Mouse (Mus musculus): ENCODE measurements around the gene Prc1.

Gene Prc1

DNA sequence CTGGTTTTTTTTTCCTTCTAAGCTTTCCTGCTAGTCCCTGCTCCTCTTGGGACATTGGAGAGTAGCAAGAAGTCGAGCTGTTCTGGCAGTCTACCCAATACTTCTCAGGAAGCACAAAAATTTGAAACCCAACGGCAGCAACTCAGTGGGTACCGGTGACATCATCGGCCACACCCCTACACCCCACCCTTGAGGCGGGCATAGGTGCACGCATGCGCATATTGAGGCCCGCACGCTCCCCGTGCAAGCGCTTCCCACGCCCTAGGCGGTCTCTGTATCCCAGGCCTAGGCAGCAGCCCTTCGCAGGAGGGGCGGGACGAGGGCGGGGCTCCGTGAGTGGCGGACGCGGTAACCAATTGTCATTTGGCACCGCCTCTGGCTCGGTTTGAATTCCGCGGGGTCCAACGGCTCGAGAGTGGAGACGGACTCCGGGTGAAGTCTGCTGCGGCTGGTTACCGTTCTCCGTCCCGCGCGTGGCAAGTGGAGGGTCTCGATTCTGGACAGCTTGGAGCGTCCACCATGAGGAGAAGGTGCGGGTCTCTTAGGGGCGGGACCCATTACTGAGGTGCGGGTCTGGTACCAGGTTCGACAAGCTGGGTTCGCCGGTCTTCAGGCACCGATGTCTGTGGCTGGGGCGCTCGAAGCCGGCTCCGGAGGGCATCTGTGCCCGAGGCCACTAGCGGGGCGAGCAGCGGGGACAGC lies at the start of gene Prc1:
TSS of gene Prc1 (plus strand) at position 389 of the 702 bp plus-strand sequence.
- DNase-seq = peak; percentile 100

DNA sequence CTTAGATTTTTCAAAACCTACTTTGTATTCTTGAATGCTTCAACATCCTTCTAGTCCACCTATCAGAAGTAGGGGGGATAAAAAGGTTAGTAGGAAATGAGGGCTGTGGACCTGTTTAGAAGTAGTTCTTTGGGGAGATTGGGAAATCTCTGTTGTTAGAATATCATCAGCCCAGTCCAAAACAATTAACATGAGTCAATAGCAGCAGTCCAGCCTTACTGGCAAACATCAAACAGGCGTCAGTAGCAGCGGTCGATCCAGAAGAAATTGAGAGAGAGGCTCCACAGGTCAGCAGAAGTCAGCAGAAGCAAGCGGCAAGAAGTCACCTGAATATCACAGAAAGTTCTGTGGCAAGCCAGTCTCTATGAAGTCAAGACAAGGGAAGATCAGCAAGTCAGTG lies 49.4 kb upstream of the Prc1 start:
- DNase-seq = no peak

DNA sequence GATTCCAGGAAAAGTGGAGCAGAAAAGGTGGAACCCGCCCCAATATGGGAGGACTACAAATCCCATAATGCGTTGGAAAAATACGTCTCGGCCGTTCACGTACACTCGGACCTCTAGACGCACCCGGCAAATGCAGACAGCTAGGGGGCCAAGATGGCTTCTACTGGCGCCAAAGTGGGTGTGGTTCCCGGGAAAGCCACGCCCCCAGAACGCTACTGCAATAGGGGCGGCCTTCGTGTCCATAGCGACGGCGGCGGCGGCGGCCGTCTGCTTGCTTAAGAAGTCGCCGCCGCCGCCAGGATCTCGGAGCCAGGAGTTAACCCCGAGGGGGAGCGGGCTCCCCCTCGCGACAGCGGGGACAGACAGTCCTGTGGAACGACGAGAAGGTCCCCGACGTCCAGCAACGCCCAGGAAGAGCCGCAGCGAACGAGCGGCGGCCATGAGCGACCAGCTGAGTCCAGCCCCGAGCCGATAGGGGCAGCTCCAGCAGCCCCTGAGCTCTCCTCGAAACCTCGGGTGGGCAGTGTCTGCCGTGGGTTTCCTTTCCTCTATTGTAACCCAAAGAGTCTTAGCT lies 48.0 kb upstream of the Prc1 start, which contains the start of gene Ttll13:
TSS of gene Ttll13 (plus strand) at position 229 of the 574 bp plus-strand sequence.
- peak; percentile 95 for DNase-seq

DNA sequence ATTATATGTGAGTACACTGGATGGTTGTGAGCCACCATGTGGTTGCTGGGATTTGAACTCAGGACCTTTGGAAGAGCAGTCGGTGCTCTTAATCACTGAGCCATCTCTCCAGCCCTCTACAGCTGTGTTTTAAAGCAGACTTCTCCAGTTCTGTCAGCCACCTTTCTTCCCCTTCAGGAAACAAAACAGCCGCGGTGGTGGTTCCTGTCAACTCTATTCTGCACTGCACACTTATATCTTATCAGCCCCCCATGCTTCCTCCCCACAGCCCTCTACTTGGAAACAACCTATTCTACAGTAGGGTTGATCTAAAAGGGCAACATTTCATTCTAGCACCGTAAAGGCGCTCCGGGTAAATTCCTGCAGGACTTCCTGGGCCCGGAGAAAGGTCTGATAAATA lies 47.4 kb upstream of the Prc1 start:
- DNase-seq = no peak

DNA sequence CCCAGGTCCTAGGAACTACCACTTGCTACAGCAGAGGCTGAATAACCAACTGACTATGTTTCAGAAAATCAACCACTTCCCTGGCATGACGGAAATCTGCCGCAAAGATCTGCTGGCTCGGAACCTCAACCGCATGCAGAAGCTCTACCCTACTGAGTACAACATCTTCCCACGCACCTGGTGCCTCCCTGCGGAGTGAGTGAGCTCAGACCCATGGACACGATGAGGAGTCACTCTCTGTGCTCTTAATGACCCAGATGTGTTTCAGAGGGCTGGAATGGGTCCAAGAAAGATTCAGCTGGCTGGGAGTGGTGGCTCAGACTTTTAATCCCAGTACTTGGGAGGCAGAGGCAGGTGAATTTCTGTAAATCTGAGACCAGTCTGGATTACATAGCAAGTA lies 41.8 kb upstream of the Prc1 start:
- DNase-seq = no peak

DNA sequence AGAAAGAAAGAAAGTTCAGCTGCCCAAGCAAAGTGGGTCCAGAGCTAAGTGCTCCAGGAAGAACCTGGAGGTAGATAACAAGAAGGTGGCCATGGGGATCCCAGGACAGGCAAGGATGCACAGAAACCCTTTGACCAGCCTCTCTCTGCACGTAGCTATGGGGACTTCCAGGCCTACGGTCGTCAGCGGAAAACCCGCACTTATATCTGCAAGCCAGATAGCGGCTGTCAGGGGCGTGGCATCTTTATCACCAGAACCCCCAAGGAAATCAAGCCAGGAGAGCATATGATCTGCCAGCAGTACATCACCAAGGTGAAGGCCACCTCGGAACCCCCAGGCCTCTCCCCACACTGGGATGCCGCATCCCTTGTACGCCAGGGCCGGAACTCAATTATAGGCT lies 41.4 kb upstream of the Prc1 start:
- no peak for DNase-seq

DNA sequence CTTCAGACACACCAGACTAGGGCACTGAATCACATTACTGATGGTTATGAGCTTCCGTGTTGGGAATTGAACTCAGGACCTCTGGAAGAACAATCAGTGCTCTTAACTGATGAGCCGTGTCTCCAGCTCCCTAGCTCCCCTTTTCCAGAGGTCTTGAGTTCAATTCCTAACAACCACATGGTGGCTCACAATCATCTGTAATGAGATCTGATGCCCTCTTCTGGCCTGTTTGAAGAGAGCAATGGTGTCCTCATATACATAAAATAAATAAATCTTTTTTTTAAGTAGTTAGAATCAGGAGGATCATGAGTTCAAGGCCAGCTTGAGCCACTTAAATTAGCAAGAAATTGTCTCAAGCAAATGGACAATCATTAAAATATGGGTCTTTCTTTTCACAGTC lies 38.3 kb upstream of the Prc1 start:
- no peak for DNase-seq

DNA sequence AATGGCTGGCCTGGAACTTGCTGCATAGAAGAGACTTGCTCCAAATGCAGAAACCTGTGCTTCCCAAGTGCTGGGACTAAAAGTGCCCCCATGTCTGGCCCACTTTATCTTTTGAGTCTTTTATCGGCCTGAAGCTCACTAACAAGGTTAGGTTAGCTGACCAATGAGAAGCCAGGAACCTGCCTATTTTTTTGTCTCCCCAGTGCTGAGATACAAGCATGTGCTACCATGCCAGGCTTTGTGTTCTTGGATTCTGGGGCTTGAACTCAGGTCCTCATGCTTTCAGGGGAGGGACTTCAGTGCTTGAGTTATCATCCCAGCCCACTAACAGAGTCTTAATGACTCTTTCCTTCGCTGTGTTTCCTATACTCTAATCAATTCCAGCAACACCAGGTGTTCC lies 36.5 kb upstream of the Prc1 start:
- DNase-seq = no peak

DNA sequence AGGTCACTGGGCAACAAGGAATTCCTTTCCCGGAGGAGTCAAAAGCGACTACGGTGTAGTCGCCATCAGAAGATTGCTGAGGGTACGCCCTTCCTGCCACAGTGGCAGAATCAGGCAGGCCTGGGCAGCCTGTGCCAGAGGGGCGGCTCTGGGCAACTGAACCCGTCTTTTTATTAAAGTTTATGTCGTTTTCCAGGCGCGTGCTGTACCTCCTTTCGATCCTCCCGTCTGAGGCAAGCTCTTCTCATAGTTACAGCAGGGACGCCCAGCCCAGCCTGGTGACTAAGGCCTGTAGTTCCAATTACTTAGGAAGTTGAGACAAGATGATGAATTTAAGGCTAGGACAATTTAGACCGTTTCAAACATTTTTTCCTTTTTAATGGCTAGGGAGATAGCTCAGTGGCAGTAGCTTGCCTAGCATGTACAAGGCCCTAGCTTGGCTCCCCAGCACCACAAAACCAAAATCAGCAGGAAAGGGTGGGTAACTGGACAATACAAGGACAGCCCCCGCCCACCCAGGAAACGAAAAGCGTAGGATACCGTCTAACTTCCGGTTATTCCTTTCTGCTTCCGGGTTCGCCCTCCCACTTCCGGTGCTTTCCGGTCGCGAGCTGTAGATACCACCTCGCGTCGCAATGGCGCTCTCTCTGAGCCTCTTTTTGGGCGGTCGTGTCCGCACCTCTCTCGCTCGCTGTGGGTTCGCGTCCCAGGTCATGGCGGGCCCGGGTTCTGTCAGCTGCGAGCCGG lies 33.5 kb upstream of the Prc1 start, which contains the start of gene Ngrn:
TSS of gene Ngrn (plus strand) at position 591 of the 747 bp plus-strand sequence.
- DNase-seq = peak; percentile 87

DNA sequence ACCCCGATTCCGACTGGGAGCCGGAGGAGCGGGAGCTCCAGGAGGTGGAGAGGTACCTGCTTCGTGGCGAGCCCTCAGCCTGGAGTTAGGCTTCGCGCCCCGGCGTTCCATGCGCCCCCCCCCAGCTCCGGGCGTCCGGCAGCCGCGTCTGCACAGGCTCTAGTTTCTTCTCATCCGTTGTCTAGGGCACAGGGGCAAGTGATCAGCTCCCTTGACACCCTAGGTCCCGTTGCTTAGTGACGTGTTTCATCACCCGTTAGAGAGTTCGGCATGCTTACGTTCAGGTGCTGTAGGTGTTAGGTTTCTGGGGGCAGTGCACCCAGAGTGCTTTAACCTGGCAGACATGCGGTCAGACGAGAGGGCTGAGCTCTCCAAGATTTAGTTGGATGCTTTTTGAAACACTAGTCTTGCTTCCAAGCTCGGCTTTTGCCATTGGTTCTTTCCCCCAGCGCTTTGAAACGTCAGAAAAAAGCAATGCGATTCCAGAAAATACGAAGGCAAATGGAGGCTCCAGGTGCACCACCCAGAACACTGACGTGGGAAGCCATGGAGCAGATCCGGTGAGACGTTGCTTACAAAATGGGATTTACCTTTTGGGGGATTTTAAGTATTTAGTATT lies 32.8 kb upstream of the Prc1 start:
- DNase-seq = no peak

DNA sequence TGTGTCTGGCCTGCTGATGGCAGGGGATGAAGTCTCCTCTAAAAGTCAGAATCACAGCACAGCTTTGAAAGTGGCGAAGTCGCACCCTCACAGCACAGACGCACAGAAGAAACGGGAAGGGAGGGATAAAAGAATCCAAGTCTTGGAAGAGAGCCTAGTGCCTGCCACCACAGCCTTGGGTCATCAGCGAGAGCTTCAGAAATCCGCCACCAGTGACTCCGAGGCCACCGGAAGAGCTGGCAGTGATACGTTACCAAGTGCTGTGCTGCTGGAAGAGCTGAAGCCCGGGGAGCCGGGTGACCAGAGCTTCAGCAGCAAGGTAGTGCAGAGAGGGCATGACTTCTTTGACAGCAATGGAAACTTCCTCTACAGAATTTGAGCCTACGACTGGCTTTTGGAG lies 29.6 kb upstream of the Prc1 start:
- DNase-seq = no peak

DNA sequence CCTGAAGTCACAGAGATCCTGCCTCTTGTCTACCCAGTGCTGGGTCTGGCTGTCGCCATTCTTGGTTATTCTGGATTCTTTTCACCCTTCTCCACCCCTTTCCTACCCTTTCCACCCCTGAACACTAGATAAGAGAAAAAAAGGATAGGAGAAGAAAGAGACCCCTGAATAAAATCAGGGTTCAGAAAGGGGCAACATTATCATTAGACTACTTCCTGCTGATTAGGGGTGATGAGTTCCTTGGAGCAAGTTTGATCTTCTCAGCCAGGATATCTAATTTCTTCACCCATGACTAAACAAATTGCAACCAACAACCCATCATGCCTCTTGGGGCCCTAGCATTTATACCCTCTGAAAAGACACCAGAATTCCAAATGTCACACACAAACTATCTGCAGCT lies 26.5 kb upstream of the Prc1 start:
- DNase-seq = no peak

DNA sequence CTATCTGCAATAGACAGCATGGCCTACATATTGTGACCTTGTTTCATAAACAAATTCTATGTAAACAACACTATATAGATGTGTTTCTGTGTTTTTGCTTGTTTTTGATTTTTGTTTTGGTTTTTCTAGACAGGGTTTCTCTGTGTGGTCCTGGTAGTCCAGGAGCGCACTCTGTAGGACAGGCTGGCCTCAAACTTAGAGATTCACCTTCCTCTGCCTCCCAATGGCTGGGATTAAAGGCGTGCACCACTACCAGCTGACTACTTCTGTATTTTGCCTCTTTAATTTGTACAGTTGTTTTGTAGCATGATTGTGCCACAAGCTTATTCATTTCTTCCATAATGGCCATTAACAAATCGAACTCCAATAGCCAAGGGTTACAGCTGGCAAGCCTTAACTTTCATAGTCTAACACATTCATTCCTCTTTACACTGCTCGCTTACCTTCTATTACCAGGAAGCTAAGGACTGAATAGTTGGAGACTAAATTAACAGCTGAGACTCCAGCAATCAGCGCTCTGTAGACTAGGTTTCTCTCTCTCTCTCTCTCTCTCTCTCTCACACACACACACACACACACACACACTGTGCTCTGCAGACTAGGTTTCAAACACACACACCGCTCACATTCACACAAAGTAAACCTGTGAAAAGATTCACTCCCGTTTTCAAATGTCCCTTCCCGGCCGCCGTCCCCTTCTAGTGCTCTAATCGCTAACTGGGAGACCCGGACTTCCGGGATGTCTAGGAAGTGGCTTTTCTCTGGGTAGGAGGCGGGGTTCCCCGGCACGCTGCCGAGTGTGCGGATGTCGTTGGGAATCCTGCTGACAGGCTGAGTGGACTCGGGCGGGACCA lies 25.1 kb upstream of the Prc1 start, which contains the start of gene Vps33b:
TSS of gene Vps33b (plus strand) at position 753 of the 854 bp plus-strand sequence.
- DNase-seq = peak; percentile 98

DNA sequence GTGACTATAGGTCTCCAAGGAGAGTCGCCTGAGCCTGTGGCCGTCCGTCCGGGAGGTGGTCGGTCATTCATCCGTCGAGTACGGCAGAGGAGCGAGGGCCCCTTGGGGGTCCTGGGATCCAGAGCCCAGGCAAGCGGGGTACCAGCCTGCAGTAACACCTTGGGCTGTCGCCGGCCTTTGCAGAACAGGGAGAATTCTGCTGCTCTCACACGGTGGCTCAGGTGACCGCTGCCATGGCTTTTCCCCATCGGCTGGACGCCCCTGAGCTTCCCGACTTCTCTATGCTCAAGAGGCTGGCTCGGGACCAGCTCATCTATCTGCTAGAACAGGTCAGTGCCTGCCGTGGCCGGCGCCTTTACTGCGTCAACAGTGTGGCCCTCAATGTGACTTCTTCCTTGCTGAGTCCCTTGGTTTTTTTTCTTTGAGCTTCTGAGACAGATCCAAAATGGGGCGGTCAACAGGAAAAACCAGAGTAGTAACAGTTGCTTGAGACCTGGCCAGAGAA lies 24.4 kb upstream of the Prc1 start:
- no peak for DNase-seq

DNA sequence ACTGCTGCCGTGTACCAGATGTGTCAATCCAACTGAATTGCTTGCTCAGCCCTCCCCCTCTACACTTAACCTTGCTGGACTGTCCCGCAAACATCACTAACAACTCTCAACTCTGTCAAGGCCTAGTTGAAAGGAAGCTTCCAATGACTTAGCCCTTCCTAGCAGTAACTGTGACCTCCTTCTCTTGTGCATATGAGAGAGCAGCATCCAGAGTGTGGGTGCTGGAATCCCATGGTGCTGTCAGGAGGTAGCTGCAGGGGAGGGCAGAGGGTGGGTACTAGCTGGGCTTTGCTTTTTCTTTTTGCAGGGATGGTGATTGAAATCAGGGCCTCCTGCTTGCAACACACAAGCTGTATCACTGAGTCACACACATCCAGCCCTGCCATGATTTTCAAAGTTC lies 20.8 kb upstream of the Prc1 start:
- DNase-seq = no peak

DNA sequence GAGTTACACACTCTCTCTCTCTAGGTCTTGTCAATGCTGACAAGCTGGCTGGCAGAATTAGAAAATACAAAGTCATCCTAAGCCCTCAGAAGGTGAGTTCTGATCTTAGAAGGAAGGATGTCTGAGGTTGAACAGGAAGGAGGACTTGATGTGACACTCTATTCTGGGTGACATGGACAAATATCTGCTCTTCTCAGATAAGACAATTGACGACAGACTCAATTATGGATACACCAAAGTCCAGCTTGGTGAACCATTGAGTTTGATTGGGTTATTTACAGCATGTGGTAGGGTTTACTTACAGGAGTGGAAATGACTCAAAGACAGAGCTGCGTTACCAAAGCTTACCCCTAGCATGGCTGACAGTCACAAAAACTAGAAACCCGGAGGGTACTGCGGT lies 17.9 kb upstream of the Prc1 start:
- no peak for DNase-seq

DNA sequence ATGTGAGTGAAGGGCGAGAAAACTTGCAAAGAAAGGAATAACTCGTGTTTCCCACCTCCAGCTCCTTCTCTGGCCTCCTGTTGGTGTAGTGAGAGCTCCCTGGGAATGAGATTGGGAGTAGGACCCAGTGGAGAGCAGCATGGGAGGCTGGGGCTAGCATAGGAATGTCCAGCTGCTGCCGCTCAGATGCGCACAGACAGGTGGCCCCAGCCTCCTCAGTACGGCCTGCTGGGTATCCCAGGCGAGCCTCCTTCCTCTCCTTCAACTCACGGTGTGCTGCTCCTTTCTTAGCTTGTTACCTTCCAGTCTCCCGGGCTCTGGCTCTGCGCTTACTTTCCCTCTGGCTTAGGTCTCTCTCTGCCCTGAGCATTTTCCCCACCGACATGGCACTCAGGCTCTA lies 14.2 kb upstream of the Prc1 start:
- DNase-seq = no peak

DNA sequence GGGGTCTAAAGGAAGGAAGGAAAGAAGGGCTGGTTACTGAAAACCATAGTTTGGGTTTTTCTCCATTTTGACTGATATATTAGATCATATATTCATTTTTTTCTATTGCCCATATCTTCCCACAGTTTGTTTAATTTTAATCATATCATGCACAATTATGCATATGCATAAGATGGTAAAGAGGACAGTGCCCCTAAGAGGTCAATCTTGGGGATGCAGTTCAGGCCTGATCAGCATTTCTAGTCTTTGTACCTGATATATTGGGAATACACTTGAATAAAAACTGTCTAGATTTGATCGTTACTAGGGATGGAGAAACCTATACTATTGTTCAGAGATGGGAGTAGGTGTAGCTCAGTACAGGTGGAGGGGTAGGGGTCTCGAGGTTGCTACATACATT lies 13.3 kb upstream of the Prc1 start:
- DNase-seq = no peak

DNA sequence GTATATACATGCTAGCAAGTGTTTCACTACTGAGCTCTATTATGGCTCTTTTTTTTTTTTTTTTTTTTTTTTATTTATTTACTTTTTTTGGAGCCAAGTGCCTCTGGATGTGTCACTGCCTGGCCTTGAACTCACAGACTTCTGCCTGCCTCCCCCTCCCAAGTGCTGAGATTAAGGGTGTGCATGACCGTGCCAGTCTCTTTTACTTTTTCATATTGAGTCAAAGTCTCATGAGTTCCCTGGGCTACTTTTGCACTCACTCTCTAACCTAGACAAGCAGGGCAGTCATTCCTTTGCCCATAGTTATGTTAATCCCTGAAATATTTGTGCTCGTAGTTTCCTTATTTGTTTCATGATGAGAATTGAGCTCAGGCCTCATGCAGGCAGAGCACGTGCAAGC lies 12.6 kb upstream of the Prc1 start:
- no peak for DNase-seq

DNA sequence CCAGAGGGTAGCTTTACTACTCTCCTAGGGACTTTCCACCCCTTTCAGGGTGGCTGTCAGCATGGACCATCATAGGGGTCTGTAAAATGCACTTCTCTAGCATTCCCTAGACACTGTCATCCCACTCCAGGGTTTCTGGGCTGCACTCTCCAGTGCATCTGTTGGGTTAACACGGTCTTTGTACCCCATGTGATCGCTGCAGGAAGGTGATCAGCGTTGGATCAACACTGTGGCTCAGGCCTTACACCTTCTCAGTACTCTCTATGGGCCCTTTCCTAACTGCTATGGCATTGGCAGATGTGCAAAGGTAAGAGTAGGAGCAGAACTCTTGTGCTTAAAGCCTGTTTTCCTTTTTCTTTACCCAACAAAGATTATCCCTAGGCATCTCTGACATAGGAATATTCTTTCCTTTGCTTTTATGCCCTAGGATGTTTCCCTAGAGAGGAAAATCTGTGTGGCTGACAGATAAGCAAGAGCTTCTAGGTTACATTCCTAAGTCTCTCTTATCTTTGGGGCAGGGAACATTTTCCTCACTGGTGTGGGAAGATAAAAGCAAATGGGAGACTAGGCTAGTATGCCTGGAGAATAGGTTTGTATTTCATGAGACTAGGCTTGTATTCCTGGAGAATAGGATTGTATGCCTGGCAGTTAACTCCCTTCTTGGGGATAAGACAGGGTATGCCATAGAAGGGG lies 10.9 kb upstream of the Prc1 start:
- DNase-seq = no peak

DNA sequence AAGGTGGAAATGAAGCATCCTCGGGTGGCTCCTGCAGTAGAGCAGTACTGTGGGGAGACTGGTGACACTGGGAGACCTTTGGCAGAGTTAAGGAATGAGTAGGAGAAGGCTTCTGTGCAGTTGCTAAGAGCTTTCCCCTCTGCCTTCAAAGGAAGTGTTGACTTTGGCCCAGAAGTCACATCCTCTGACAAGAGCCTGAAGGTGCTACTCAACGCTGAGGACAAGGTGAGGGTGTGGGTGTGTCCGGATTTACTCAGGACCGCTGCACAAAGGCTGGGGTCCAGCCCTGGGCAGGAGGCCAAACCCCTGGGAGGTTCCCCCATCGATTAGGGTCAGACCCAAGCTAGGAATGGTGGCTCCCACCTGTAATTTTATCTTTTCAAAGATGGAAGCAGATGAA lies 9.9 kb upstream of the Prc1 start:
- DNase-seq = no peak

DNA sequence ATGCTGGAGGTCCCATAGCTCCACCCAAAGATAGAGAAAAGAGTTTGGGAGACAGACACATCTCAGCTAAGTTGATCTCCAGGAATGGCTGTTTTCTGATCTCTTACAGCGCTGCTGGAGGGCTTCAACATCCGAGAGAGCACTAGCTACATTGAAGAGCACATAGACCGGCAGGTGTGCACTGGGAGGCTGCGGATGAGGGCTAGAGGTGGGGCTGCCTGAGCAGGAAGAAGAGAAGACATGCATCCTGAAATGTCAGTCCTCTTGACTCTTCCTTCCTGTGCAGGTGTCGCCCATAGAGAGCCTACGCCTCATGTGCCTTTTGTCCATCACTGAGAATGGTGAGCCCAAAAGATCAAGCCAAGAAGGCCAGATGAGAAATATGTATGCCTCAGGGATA lies 8.5 kb upstream of the Prc1 start:
- DNase-seq = no peak

Data from kidney, adult 18-20 months (tissue).